In genomic region chr3:115713417-115714048, GRCm38 (mm10) we compare ENCODE assay signal across 8 mouse cellular contexts. TPM values are rescaled to one million over a fixed set of nuclear protein-coding genes. Genes with fewer than 3 reads are reported as not detected.
A peak's percentile ranks its signal among the peaks of the same experiment; 100 is the strongest.
DNase-seq lines count a peak whose midpoint lies in the region; ATAC-seq and TF ChIP-seq lines count a peak whose summit lies in the region.

No protein-coding gene starts in this region.

- no peaks in the 10 kb centered on the region for H3K9me3 ChIP-seq in forebrain, embryonic 11.5 days (ENCODE audit: control insufficient read depth, low read length)
- H3K9me3 ChIP-seq in intestine, embryonic 14.5 days (ENCODE audit: control insufficient read depth, low read length) = no peaks in the 10 kb centered on the region
- H3K9me3 ChIP-seq in midbrain, embryonic 11.5 days (ENCODE audit: control insufficient read depth, low read length) = no peaks in the 10 kb centered on the region

- H3K27ac ChIP-seq in kidney, adult 2 months (ENCODE audit: insufficient read depth, low read depth, low read length) = peak overlapping the region; percentile 94
- H3K27ac ChIP-seq in forebrain, embryonic 11.5 days (ENCODE audit: low read depth, low read length) = peak overlapping the region; percentile 27; the same call in 1 of the 2 replicates
- H3K27ac ChIP-seq in intestine, embryonic 14.5 days (ENCODE audit: low read depth) = 0 out of 2 replicates have a peak overlapping the region, but pooled peaks have one; percentile 81
- H3K27ac ChIP-seq in midbrain, embryonic 11.5 days (ENCODE audit: low read depth, low read length) = no peak overlapping the region

- H3K9ac ChIP-seq in forebrain, embryonic 11.5 days (ENCODE audit: low read length) = peak overlapping the region; percentile 72
- H3K9ac ChIP-seq in intestine, embryonic 14.5 days (ENCODE audit: low read length) = peak overlapping the region; percentile 72
- peak overlapping the region; percentile 20; the same call in 1 of the 2 replicates for H3K9ac ChIP-seq in midbrain, embryonic 11.5 days (ENCODE audit: low read length)

- peak overlapping the region; percentile 63 for H3K4me3 ChIP-seq in kidney, adult 2 months (ENCODE audit: insufficient read depth, low read depth, low read length)
- peak overlapping the region; percentile 37 for H3K4me3 ChIP-seq in forebrain, embryonic 11.5 days (ENCODE audit: low read depth, low read length)
- peak overlapping the region; percentile 59 for H3K4me3 ChIP-seq in intestine, embryonic 14.5 days (ENCODE audit: low read depth, low read length)
- H3K4me3 ChIP-seq in midbrain, embryonic 11.5 days (ENCODE audit: low read depth, low read length) = peak overlapping the region; percentile 47

- TF ChIP-seq POLR2A in kidney, adult 2 months (IDR thresholded peaks at IDR 0.05; ENCODE audit: low read depth, low read length) = no peak

- no peak for ATAC-seq in forebrain, embryonic 11.5 days (replicated peaks; ENCODE audit: low FRiP score)
- no peak for ATAC-seq in intestine, embryonic 14.5 days (replicated peaks; ENCODE audit: low FRiP score, low TSS enrichment, low read depth)
- no peak for ATAC-seq in midbrain, embryonic 11.5 days (ENCODE audit: low FRiP score)

- 0 out of 2 replicates have a peak, but pooled peaks cover 3% of the 10 kb centered on the region for H3K27me3 ChIP-seq in kidney, adult 2 months (replicated peaks; ENCODE audit: control insufficient read depth, insufficient read depth, low read length)
- H3K27me3 ChIP-seq in forebrain, embryonic 11.5 days (ENCODE audit: control insufficient read depth, insufficient read depth, low read length) = no peaks in the 10 kb centered on the region
- no peaks in the 10 kb centered on the region for H3K27me3 ChIP-seq in intestine, embryonic 14.5 days (replicated peaks; ENCODE audit: control insufficient read depth, insufficient read depth, low read length)
- H3K27me3 ChIP-seq in midbrain, embryonic 11.5 days (ENCODE audit: control insufficient read depth, insufficient read depth, low read length) = no peaks in the 10 kb centered on the region; the same call in 1 of the 2 replicates

- intact Hi-C loops in left cerebral cortex, postnatal 4 days (cut with DNase I) = loop anchor here (10.0 kb wide), 1 partner anchor 221 kb away; no protein-coding TSS in a partner anchor

- no peaks in the 10 kb centered on the region for H3K4me1 ChIP-seq in kidney, adult 2 months (ENCODE audit: control insufficient read depth, insufficient read depth, low read length)
- peaks cover 4% of the 10 kb centered on the region for H3K4me1 ChIP-seq in forebrain, embryonic 11.5 days (replicated peaks; ENCODE audit: control insufficient read depth, insufficient read depth, low read length)
- peaks cover 5% of the 10 kb centered on the region; the same call in 1 of the 2 replicates for H3K4me1 ChIP-seq in intestine, embryonic 14.5 days (replicated peaks; ENCODE audit: control insufficient read depth, insufficient read depth, low read length)
- no peaks in the 10 kb centered on the region; the same call in 1 of the 2 replicates for H3K4me1 ChIP-seq in midbrain, embryonic 11.5 days (ENCODE audit: control insufficient read depth, insufficient read depth, low read length)

- WGBS in kidney, adult 2 months = 36% methylated on average over 22 of the region's 22 CpGs
- WGBS in forebrain, embryonic 11.5 days = 5% methylated on average over 22 of the region's 22 CpGs
- WGBS in intestine, embryonic 14.5 days = 26% methylated on average over 22 of the region's 22 CpGs
- 14% methylated on average over 22 of the region's 22 CpGs for WGBS in midbrain, embryonic 11.5 days

- H3K4me2 ChIP-seq in forebrain, embryonic 11.5 days (ENCODE audit: low read depth, low read length, severe bottlenecking) = peak overlapping the region; percentile 58
- peak overlapping the region; percentile 83 for H3K4me2 ChIP-seq in intestine, embryonic 14.5 days (ENCODE audit: low read length)
- H3K4me2 ChIP-seq in midbrain, embryonic 11.5 days = peak overlapping the region; percentile 80

- H3K36me3 ChIP-seq in kidney, adult 2 months (ENCODE audit: control insufficient read depth, insufficient read depth, low read length) = no peaks in the 10 kb centered on the region
- H3K36me3 ChIP-seq in forebrain, embryonic 11.5 days (ENCODE audit: control insufficient read depth, insufficient read depth, low read length) = peaks cover 11% of the 10 kb centered on the region
- H3K36me3 ChIP-seq in intestine, embryonic 14.5 days (ENCODE audit: control insufficient read depth, insufficient read depth, low read length) = no peaks in the 10 kb centered on the region
- no peaks in the 10 kb centered on the region for H3K36me3 ChIP-seq in midbrain, embryonic 11.5 days (ENCODE audit: control insufficient read depth, insufficient read depth, low read length)

- peak; percentile 18 for DNase-seq in kidney, adult 2 months
- DNase-seq in kidney, adult 8-10 months = no peak
- DNase-seq in forebrain, embryonic 11.5 days (ENCODE audit: low spot score) = peak; percentile 53
- no peak for DNase-seq in intestine, embryonic 14.5 days (ENCODE audit: low spot score)
- peak; percentile 93 for DNase-seq in midbrain, embryonic 11.5 days (ENCODE audit: low spot score, missing footprints)
- DNase-seq in frontal cortex, postnatal 36 days (ENCODE audit: low spot score in 2 of 2) = no peak
- DNase-seq in left cerebral cortex, postnatal 4 days = no peak
- DNase-seq in layer of hippocampus, adult 9-10 months (ENCODE audit: low spot score) = no peak

- TF ChIP-seq CTCF in kidney, adult 2 months (conservative IDR thresholded peaks at IDR 0.05; ENCODE audit: insufficient read depth, insufficient read length, low read depth, low read length) = no peak

RNA-seq across cellular contexts. Expression of gene S1pr1, which starts 1.3 kb away (rescaled TPM):
- polyA plus RNA-seq in kidney, adult 2 months (2012; rRNA removed) = 23.1 and 24.0 TPM in 2 replicates
- 35.3 and 35.9 TPM in 2 replicates for polyA plus RNA-seq in forebrain, embryonic 11.5 days (2014; fragmentation: Nextera tagmentation; extraction: Ambion mirVana)
- 11.3 and 11.9 TPM in 2 replicates for polyA plus RNA-seq in intestine, embryonic 14.5 days (2014; fragmentation: Nextera tagmentation; extraction: Ambion mirVana)
- polyA plus RNA-seq in midbrain, embryonic 11.5 days (2014; fragmentation: Nextera tagmentation; extraction: Ambion mirVana) = 16.6 and 17.9 TPM in 2 replicates
- 10 to 100 TPM; 27.0 to 27.5 TPM for total RNA-seq in left cerebral cortex, postnatal 4 days (2021)

Comparison
In these comparisons a context has a peak if more than half of its experiments do, and no peak if none do; other contexts are left out.
1. DNase-seq: peak in kidney, adult 2 months (single experiment), forebrain, embryonic 11.5 days (single experiment) and midbrain, embryonic 11.5 days (single experiment); none in kidney, adult 8-10 months (0 of 2), intestine, embryonic 14.5 days (single experiment), frontal cortex, postnatal 36 days (0 of 2), left cerebral cortex, postnatal 4 days (single experiment) and layer of hippocampus, adult 9-10 months (single experiment).
2. H3K9ac ChIP-seq: peak in every context shown above with its lines; median percentile 72 in forebrain, embryonic 11.5 days; 72 in intestine, embryonic 14.5 days; 20 in midbrain, embryonic 11.5 days.
3. Peak in every context shown above with its lines, with median percentiles within 50 percentile points of each other: H3K4me3 ChIP-seq and H3K4me2 ChIP-seq.